Comparison of ENCODE assay signal across 9 mouse cellular contexts in the genomic region with DNA sequence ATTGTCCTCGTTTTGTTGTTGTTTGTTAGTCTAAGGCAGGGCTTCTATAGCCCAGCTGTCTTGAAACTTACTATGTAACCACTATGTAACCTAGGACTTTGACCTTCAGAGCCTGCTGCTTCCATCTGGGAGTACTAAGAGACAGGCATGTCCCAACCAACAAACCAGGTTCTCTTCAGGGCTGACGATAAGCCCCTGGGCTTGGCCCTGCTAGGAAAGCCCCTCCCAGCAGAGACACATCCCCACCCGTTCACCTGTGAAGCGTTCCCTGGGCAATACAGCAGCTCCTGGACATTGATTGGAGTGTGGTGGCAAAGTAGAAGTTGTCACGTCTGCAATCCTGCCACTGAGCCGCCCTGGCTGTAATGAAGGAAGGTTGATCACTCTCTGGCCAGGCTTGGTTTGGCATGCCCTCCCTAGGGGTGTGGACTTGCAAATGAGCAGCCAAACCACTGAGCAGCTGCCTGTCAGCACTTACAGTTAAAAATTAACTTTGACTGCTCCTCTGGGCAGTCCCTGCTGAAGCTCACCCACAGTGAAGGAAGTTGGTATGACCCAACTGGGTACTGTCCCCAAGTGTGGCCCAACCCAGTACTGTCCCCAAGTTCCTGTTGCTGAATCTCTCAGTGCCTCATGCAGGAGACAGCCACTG.
DNase-seq lines count a peak whose midpoint lies in the region; ATAC-seq and TF ChIP-seq lines count a peak whose summit lies in the region.
"Had no signal": no experiment of that assay in that cellular context is flagged by ENCODE, and none has a peak within 500 bp of the region (broad histone marks: within the 10 kb centered on the region; RNA-seq: fewer than 3 reads in every experiment).

No protein-coding gene starts in this region.

- no peak overlapping the region; the same call in 1 of the 2 replicates for H3K4me3 ChIP-seq in stomach, postnatal 0 days (ENCODE audit: low read depth, low read length)
- H3K4me3 ChIP-seq: limb, embryonic 12.5 days had no signal

- H3K4me1 ChIP-seq in stomach, postnatal 0 days (replicated peaks; ENCODE audit: control insufficient read depth, insufficient read depth), result peaks cover 5% of the 10 kb centered on the region

- H3K36me3 ChIP-seq in stomach, postnatal 0 days (ENCODE audit: control insufficient read depth, insufficient read depth, low read length), result 0 out of 2 replicates have a peak, but pooled peaks cover 2% of the 10 kb centered on the region

- TF ChIP-seq CTCF in stomach, postnatal 0 days (IDR thresholded peaks at IDR 0.05; ENCODE audit: low read depth), result 0 out of 2 replicates have a peak, but pooled peaks have one; percentile 4

- WGBS in stomach, postnatal 0 days, result 53% methylated on average over 6 of the region's 6 CpGs

- H3K9ac ChIP-seq in stomach, postnatal 0 days (ENCODE audit: low read length), result no peak overlapping the region
- H3K9ac ChIP-seq: limb, embryonic 12.5 days had no signal

- H3K27ac ChIP-seq in stomach, postnatal 0 days (replicated peaks), result peak overlapping the region; percentile 82
- H3K27ac ChIP-seq: limb, embryonic 12.5 days had no signal

- DNase-seq in testis, postnatal 14 days (ENCODE audit: low spot score), result peak; percentile 17
- DNase-seq in testis, postnatal 10 days (ENCODE audit: low spot score), result no peak
- peak; percentile 75 for DNase-seq in heart, adult 8-10 months (ENCODE audit: low spot score)
- DNase-seq in kidney, adult 8-10 months, result peak; percentile 93 to 96
- peak; percentile 69 for DNase-seq in lung, postnatal 14 days
- DNase-seq in stomach, postnatal 0 days (ENCODE audit: low spot score), result peak; percentile 86
- DNase-seq in right cerebral cortex, adult 2 months (ENCODE audit: low spot score in 2 of 2), result no peak
- DNase-seq in layer of hippocampus, adult 8-10 months (ENCODE audit: low spot score in 2 of 2), result no peak

- no peaks in the 10 kb centered on the region for H3K9me3 ChIP-seq in stomach, postnatal 0 days (ENCODE audit: control insufficient read depth, low read length)
- H3K9me3 ChIP-seq: limb, embryonic 12.5 days had no signal

- ATAC-seq in stomach, postnatal 0 days (ENCODE audit: low FRiP score, low TSS enrichment), result peak; percentile 95

- peak overlapping the region; percentile 41; the same call in 1 of the 2 replicates for H3K4me2 ChIP-seq in stomach, postnatal 0 days (replicated peaks; ENCODE audit: low read depth)
- H3K4me2 ChIP-seq: limb, embryonic 12.5 days had no signal

- no peak for TF ChIP-seq EP300 in stomach, postnatal 0 days (optimal IDR thresholded peaks at IDR 0.05)

- H3K27me3 ChIP-seq in stomach, postnatal 0 days (ENCODE audit: control insufficient read depth, insufficient read depth, low read length), result no peaks in the 10 kb centered on the region
- H3K27me3 ChIP-seq: limb, embryonic 12.5 days had no signal

Comparison
In these comparisons a context has a peak if more than half of its experiments do, and no peak if none do; other contexts are left out.
1. DNase-seq: peak in testis, postnatal 14 days (single experiment), heart, adult 8-10 months (single experiment), kidney, adult 8-10 months (2 of 2), lung, postnatal 14 days (single experiment) and stomach, postnatal 0 days (single experiment); none in testis, postnatal 10 days (single experiment), right cerebral cortex, adult 2 months (0 of 2) and layer of hippocampus, adult 8-10 months (0 of 2).